Mouse (Mus musculus) heart, adult 18-20 months (tissue): Measurements from ENCODE around the gene Dnajc14. TPM values are rescaled to one million over a fixed set of nuclear protein-coding genes. Genes with fewer than 3 reads are reported as not detected.
"Not testable (repeated sequence)": the region's sequence is repeated elsewhere in the genome, so short reads cannot be mapped to it uniquely, and the experiment has no call there.

ENCODE experiments used
- DNase-seq, 2 experiments: peaks; one replicate each; pipeline ENCODE4 v3.0.0; 2021 to 2022; ENCODE audit warnings: mixed read lengths in 1 of 2
- total RNA-seq, 2 experiments: library from RNA; stranded (reverse); gene quantifications; 2 replicates each; pipeline ENCODE4 v1.2.3; 2021

Dnajc14 gene
- total RNA-seq, 2 experiments from 2014 or later = 34.0 to 35.3 TPM

DNA sequence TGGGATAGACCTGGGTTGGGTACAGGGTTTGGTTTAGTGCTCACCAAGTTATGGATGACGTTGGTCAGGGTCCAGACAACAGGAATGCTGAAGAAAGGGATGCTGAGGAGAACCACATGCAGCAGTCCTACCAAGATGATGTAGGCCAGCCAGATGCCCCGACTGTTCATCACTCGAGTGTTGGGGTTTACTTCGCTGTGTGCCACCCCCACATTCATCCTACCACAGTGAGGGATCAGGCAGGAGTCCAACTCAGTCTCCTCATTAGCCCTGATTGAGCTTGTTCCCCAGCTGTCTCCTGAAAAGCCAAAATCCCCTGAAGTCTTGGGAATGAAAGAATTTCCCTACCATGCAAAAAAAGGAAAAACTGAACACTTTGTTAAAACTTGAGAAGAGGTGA lies 16.4 kb downstream of the Dnajc14 start:
- no peak for DNase-seq

DNA sequence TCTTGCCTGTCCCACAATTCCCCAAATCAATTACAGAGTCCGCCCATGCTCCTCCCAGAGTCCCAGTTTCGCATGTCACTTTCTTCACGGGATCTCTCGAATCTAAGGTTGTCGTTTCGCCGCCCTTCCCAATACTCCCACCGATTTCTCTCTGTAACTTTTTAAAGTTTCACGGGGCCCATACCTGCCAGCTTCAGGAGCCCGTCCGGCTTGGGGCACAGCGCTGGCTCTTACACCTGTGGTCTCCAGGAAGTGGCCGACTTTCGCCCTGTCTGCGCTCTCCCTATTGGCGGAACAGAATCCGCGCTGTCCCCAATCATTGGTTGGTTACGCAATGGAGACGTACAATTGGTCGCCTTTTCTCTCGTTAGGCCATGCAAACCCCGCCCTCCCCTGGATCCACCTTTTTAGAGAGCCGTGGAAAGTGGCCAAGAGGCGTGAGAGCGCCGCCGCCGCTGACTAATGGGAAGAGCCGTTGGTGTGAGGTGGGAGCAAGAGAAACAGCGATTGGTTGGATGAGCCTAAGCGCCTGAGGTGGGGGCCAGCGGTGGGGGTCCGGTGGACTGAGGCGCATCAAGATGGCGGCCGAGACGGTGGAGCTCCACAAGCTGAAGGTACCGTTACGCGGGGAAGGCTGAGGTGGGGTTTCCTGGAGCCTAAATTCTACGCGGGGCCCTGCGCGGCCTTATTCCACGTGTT lies 17.6 kb downstream of the Dnajc14 start, which contains the start of gene Ormdl2:
TSS of gene Ormdl2 (minus strand) at position 288 of the 699 bp plus-strand sequence.
- DNase-seq = peak; percentile 100

DNA sequence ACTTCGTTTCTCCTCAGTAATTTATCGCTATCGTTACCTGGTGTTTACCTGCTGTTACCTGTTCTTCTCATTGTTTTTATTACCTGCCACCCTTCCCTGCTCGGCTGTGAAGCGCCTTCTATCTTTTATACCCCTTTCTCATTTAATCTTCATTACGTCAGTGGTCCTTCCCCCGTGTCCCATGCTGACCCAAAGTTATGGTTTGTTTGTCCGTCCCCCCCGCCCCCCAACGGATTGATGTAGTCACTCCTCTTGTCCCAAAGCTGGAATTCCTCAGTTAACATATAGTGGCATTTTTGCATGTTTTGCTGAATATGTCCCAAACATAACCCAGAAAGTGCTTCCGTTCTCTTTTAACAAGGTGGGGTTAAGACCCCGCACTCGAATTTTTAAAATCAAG lies 18.3 kb downstream of the Dnajc14 start:
- no peak for DNase-seq

DNA sequence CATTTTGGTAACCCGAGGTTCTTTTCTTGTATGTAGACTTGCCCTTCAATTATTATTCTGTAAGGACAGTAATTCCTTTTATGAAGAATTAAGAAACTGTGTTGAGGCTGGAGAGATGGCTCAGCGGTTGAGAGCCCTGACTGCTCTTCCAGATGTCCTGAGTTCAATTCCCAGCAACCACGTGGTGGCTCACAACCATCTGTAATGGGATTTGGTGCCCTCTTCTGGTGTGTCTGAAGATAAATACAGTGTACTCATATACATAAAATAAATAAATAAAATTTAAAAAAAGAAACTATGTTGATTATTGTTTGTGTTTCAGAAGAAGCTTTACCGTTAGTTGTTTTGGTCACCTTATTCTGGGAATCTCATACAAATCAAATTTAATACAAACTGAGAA lies 19.2 kb downstream of the Dnajc14 start:
- not testable (repeated sequence) for DNase-seq

DNA sequence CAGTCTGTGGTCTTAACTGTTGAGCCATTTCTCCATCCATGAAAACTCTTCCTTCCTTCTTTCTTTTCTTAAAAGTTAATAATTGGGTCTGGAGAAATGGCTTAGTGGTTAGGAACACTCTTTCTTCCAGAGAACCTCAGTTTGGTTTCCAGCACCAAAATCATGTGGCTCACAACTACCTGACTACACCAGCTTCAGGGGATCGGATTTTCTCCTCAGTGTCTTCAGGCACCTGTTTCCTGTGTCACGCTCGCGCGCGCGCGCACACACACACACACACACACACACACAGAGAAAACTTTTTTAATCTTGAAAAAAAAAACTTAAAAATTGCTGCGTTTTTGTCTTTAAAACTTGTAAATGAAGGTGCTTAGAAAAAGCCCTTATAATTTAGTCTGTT lies 20.0 kb downstream of the Dnajc14 start:
- DNase-seq = no peak

DNA sequence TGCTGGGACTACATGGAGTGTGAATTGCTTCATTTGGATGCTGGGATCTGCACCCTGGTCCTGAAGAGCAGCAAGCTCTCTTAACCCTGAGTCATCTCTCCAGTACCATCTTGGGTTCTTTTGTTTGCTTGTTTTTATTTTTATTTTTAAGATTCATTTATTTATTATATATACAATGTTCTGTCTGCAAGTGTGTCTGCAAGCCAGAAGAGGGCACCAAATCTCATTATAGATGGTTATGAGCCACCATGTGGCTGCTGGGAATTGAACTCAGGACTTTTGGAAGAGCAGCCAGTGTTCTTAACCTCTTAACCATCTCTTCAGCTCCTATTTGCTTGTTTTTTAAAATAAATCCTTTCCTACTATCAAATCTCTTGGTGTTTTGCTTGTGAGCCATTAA lies 33.5 kb downstream of the Dnajc14 start:
- no peak for DNase-seq

DNA sequence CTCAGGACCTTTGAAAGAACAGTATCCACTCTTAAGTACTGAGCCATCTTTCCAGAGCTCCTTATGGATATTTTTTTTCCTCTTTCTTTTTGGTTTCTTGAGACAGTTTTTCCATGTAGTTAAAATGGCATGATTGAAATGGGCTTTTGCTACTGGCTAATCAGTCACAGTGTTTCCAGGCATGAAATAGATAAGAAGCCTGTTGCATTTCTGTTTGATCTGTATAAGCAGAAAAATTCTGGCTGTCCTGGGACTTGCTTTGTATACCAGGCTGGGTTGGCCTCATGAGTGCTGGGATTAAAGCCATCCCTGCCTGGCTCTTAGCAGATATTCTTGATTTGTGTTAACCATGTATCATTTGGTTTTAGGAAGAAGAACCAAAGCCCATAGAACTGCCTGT lies 35.6 kb downstream of the Dnajc14 start:
- DNase-seq = no peak

DNA sequence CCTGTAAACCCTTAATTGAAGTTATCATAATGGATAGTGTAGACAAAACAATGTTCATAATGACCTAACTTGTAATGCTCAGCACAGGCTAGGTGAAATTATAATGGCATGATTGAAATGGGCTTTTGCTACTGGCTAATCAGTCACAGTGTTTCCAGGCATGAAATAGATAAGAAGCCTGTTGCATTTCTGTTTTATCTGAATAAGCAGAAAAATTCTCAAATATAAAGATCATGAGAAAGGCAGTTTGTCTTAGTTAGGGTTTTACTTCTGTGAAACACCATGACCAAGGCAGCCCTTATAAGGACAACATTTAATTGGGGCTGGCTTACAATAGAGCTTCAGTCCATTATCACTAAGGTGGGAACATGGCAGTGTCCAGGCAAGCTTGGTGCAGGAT lies 36.8 kb downstream of the Dnajc14 start:
- DNase-seq = no peak

DNA sequence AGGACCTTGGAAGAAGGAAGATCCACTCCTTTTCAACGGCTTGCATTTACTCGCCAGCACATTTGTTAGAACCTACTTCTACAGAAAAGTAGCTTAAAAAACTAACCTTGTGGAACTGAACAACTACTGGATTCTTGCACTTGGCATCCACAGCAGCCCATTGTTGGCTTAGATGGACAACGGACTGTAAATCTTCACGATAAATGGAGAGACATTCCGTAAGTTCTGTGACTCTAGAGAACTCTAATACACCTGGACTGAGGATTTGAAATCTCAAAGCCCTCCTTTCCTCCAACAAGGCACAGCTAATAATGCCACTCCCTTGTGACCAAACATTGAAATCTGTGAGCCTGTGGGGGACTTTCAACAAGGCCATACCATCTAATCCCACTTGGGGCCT lies 39.4 kb downstream of the Dnajc14 start:
- no peak for DNase-seq

DNA sequence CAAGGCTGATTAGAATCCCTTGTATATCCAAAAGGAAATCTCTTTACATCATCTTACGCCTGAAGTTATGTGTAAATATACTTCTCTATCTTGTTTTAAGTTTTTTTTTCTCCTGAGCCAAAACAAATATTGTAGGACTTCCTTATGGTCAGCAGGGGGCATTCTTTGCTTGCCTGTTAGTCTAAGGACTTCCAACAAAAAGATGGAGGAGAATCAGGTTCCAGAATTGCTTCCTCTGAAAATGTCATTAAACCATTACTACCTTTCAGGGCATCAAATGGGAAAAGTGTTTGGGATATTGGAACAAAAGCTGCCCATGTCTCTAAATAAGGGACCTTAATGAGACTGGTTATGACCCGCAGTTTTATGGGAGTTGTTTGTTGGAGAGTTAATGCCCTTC lies 41.7 kb downstream of the Dnajc14 start:
- peak in 1 of 2 experiments; percentile 29 for DNase-seq

DNA sequence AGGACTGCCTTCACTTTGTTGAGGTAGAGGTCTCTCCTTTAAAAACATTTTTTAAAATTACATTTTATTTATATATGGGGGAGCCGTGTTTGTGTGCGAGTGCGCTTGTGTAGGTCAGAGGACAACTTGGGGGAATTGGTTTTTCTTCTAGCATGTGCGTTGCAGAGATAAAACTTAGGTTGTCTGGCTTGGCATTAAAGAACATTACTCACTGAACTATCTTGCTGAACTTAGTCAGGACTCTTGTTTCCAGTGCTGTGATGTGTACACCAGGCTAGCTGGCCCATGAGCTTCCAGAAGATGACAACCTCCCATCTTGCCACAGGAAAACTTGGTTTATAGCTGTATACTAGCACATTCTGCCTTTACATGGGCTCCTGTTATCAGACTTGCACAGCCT lies 42.8 kb downstream of the Dnajc14 start:
- DNase-seq = no peak

DNA sequence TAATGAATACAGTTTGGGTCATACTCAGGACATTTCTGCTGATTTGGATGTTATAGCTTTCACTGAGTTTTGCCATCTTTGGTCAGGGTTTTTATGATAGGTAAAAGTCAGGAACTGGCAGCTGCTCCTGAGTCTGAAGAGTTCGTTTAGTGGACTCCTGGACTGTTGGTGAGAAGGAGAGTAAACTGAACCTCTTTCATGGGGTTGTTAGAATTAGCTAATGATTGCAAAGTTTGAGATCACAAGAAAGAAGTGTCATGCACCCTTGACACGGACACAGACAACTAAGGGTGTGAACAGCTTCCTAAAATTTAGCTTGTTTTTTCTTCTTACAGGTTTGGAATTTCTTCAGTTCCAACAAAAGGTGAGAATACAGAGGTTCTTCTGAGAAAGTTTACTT lies 44.6 kb downstream of the Dnajc14 start:
- DNase-seq = no peak

DNA sequence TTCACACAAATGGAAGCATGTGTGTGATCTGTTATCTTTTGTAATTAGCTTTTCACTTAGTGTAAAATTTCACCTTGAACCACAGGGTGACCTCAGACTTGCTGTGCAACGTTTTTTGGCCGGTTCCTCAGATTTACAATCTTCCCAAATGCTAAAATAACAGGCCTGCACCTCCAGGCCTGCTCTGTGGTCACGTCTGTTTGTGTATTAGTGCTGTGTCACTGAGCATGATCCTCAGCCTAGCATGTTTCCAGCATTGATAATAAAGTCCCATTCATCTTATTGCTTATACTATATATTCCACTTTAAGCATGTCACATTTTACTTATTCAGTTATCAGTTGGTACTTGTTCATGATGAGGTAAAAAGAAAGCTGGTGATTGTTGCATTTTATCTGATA lies 46.5 kb downstream of the Dnajc14 start:
- DNase-seq = no peak

DNA sequence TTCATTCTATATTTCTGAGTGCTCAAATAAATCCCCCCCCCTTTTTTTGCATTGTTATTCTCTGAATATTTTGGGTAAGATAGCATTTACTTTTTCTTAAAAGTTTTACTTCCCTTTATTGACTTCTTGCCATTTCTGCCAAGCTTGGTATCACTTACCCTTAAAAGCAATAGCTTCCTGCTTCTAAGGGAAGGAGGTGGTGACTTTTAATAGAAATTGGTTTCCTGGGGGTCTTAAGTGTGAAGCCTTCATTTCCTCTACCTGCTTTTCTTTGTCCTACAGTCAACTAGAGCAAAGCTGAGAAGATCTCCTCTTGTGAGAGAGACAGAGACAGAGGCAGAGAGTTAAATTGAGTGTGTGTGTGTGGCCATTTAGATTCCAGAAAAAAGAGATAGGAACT lies 57.3 kb downstream of the Dnajc14 start:
- no peak for DNase-seq

DNA sequence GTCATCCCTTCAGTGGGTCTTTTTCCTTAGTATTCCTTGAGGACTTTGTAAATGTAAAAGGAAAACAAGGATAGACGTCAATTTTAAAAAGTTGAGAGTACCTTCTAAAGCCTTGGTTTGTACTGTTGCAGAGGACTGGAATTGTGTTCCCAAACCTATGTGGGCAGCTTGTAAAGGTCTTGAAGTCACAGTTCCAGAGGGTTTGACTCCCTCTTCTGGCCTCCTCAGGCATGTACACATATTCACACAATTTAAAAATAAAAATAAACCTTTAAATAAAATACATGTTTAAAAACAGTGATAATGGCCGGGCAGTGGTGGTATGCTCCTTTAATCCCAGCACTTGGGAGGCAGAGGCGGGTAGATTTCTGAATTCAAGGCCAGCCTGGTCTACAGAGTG lies 62.2 kb downstream of the Dnajc14 start:
- DNase-seq = no peak

DNA sequence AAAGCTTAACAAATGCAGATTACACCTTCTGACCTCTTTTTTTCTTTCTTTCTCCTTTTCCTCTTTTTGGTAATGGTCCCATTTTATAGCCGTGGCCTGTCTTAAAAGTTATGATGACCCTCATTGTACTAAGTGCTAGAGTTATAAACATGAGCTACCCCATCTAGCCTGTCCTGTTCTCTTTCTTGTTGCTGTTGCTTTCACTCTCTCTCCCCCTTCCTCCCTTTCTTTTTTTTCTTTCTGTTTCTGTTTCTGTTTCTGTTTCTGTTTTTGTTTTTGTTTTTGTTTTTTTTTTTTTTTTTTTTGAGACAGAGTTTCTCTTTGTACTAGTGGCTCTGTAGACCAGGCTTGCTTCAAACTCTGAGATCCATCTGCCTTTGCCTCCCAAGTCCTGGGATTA lies 62.7 kb downstream of the Dnajc14 start:
- no peak for DNase-seq

Other genes with a start within 250 kb of the Dnajc14 start
- gene Pa2g4, start 238.1 kb upstream of the Dnajc14 start, total RNA-seq = 10 to 100 TPM; 43.1 to 46.0 TPM
- gene Erbb3, start 214.4 kb upstream of the Dnajc14 start, total RNA-seq = 1 to 10 TPM; 6.4 to 8.6 TPM
- gene Rps26, start 177.3 kb upstream of the Dnajc14 start, total RNA-seq = 100 to 1,000 TPM; 257 to 282 TPM
- gene Ikzf4, start 158.1 kb upstream of the Dnajc14 start, total RNA-seq = 1 to 10 TPM; 1.7 to 1.8 TPM
- 10 to 100 TPM; 22.3 to 28.2 TPM for gene Suox, start 130.0 kb upstream of the Dnajc14 start, total RNA-seq
- 10 to 100 TPM; 76.5 to 84.4 TPM for gene Rab5b, start 107.8 kb upstream of the Dnajc14 start, total RNA-seq
- 1 to 10 TPM in 1 of 2 experiments, under 1 TPM in 1; 0.65 to 1.1 TPM for gene Pmel, start 99.9 kb upstream of the Dnajc14 start, total RNA-seq
- gene Cdk2, start 99.0 kb upstream of the Dnajc14 start, total RNA-seq = 1 to 10 TPM; 8.2 to 9.1 TPM
- gene Dgka, start 59.2 kb upstream of the Dnajc14 start, total RNA-seq = 10 to 100 TPM; 11.5 to 16.1 TPM
- 10 to 100 TPM in 1 of 2 experiments, 1 to 10 TPM in 1; 10.0 to 10.1 TPM for gene Pym1, start 56.2 kb upstream of the Dnajc14 start, total RNA-seq
- gene Mmp19, start 13.2 kb upstream of the Dnajc14 start, total RNA-seq = 1 to 10 TPM; 1.9 to 3.7 TPM
- 1 to 10 TPM; 4.6 to 5.6 TPM for gene Tmem198b, start 308 bp downstream of the Dnajc14 start, total RNA-seq
- 10 to 100 TPM; 35.6 to 39.7 TPM for gene Sarnp, start 13.3 kb downstream of the Dnajc14 start, total RNA-seq
- 1 to 10 TPM; 8.1 to 9.7 TPM for gene Ormdl2, start 17.6 kb downstream of the Dnajc14 start, total RNA-seq
- gene Gdf11, start 87.7 kb downstream of the Dnajc14 start, total RNA-seq = 1 to 10 TPM; 2.3 to 2.6 TPM
- 100 to 1,000 TPM; 144 to 158 TPM for gene Cd63, start 96.9 kb downstream of the Dnajc14 start, total RNA-seq
- gene Rdh5, start 118.8 kb downstream of the Dnajc14 start, total RNA-seq = 1 to 10 TPM; 4.3 to 4.7 TPM
- 100 to 1,000 TPM; 194 to 199 TPM for gene Bloc1s1, start 120.0 kb downstream of the Dnajc14 start, total RNA-seq
- 100 to 1,000 TPM; 144 to 148 TPM for gene Itga7, start 129.8 kb downstream of the Dnajc14 start, total RNA-seq
- gene Mettl7b, start 156.9 kb downstream of the Dnajc14 start, total RNA-seq = not detected
- gene Olfr9, start 185.4 kb downstream of the Dnajc14 start, total RNA-seq = not detected
- gene Olfr763, start 206.7 kb downstream of the Dnajc14 start, total RNA-seq = not detected
- not detected for gene Olfr764-ps1, start 235.8 kb downstream of the Dnajc14 start, total RNA-seq
- not detected for gene Olfr765, start 245.9 kb downstream of the Dnajc14 start, total RNA-seq